ENCODE assay signal across 10 mouse cellular contexts in the genomic region with DNA sequence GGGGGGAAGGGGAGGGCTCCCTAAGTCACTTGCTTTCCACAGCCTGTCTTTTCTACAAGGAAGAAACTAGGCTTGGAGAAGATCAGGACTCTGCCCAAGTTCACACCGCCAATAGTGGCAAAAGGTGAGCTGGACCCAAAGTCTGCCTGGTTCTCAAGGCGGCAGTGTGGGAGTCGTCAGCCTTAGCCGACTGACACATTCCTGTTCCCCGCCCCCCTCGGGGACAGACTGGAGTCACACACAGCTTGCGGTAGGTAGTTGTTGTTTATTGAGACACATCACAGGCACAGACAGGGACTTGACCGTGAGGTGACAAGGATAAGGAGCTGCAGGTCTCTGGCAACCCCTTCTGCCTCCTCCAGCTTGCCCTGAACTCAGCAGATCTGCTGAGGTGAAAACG. TPM values are rescaled to one million over a fixed set of nuclear protein-coding genes. Genes with fewer than 3 reads are reported as not detected.
DNase-seq lines count a peak whose midpoint lies in the region; ATAC-seq lines count a peak whose summit lies in the region.
"Had no signal": no experiment of that assay in that cellular context is flagged by ENCODE, and none has a peak within 500 bp of the region (broad histone marks: within the 10 kb centered on the region; RNA-seq: fewer than 3 reads in every experiment).

No protein-coding gene starts in this region.

- no peak for ATAC-seq in kidney, embryonic 14.5 days (ENCODE audit: low FRiP score, low TSS enrichment)

- peak overlapping the region; percentile 51; the same call in 1 of the 2 replicates for H3K4me2 ChIP-seq in kidney, embryonic 14.5 days (replicated peaks; ENCODE audit: low read depth, low read length)

- peak; percentile 30 for DNase-seq in adrenal gland, adult 2 months
- no peak for DNase-seq in adrenal gland, adult 8-10 months
- DNase-seq in kidney, adult 11 months, result no peak
- DNase-seq in kidney, postnatal 4 days, result peak; percentile 27 to 52
- DNase-seq in spleen, postnatal 36 days (ENCODE audit: low spot score in 2 of 2), result no peak
- no peak for DNase-seq in spleen, adult 18-20 months

- no peak overlapping the region for H3K9ac ChIP-seq in kidney, embryonic 14.5 days (ENCODE audit: low read depth, low read length)
- H3K9ac ChIP-seq: neural tube, embryonic 13.5 days had no signal

- 13% methylated on average over 9 of the region's 9 CpGs for WGBS in kidney, embryonic 14.5 days

- no peaks in the 10 kb centered on the region for H3K27me3 ChIP-seq in kidney, embryonic 14.5 days (ENCODE audit: control insufficient read depth, insufficient read depth, low read length)

- no peak overlapping the region for H3K27ac ChIP-seq in kidney, embryonic 14.5 days (ENCODE audit: low read depth, low read length)
- peak overlapping the region; percentile 91 for H3K27ac ChIP-seq in brown adipose tissue, adult 24 weeks (replicated peaks; ENCODE audit: low read depth, low read length)
- H3K27ac ChIP-seq: neural tube, embryonic 13.5 days had no signal

- H3K9me3 ChIP-seq in kidney, embryonic 14.5 days (ENCODE audit: control insufficient read depth, low read length), result no peaks in the 10 kb centered on the region
- H3K9me3 ChIP-seq: neural tube, embryonic 13.5 days had no signal

- H3K4me1 ChIP-seq in kidney, embryonic 14.5 days (ENCODE audit: control insufficient read depth, insufficient read depth, low read length), result peaks cover 15% of the 10 kb centered on the region
- H3K4me1 ChIP-seq in brown adipose tissue, adult 24 weeks (ENCODE audit: control insufficient read depth, insufficient read depth, insufficient read length, low read length), result peaks cover 9% of the 10 kb centered on the region; the same call in 1 of the 2 replicates

- H3K36me3 ChIP-seq in kidney, embryonic 14.5 days (ENCODE audit: control insufficient read depth, insufficient read depth, low read length), result no peaks in the 10 kb centered on the region
- H3K36me3 ChIP-seq: neural tube, embryonic 13.5 days had no signal

- peak overlapping the region; percentile 24; the same call in 1 of the 2 replicates for H3K4me3 ChIP-seq in kidney, embryonic 14.5 days (ENCODE audit: low read length)
- H3K4me3 ChIP-seq in brown adipose tissue, adult 24 weeks (ENCODE audit: insufficient read depth, low read depth, low read length), result peak overlapping the region; percentile 34

RNA-seq across cellular contexts. Expression of a gene that starts 4.6 kb away (rescaled TPM):
- not detected for total RNA-seq in adrenal gland, adult 2 months (2021)
- 0.08 and 0.33 TPM in 2 replicates for polyA plus RNA-seq in adrenal gland, adult 2 months (2012; rRNA removed)
- total RNA-seq in adrenal gland, adult 8-10 months (2022), result not detected
- 0.11 and 0.38 TPM in 2 replicates for polyA plus RNA-seq in kidney, embryonic 14.5 days (2014; fragmentation: Nextera tagmentation; extraction: Ambion mirVana)
- polyA plus RNA-seq in brown adipose tissue, adult 24 weeks (2012; ENCODE audit: insufficient read depth, insufficient read length, missing spikeins), result not detected in 2 replicates

RNA-seq across cellular contexts. Expression of a gene that starts 11.0 kb away (rescaled TPM):
- total RNA-seq in adrenal gland, adult 2 months (2021), result 1 to 10 TPM; 1.1 to 2.3 TPM
- polyA plus RNA-seq in adrenal gland, adult 2 months (2012; rRNA removed), result 0.26 and 1.8 TPM in 2 replicates
- 1 to 10 TPM in 1 of 4 experiments, under 1 TPM in 3; 0.37 to 2.0 (median 0.57) TPM for total RNA-seq in adrenal gland, adult 8-10 months (2022)
- 0.41 and 0.49 TPM in 2 replicates for polyA plus RNA-seq in kidney, embryonic 14.5 days (2014; fragmentation: Nextera tagmentation; extraction: Ambion mirVana)
- polyA plus RNA-seq in brown adipose tissue, adult 24 weeks (2012; ENCODE audit: insufficient read depth, insufficient read length, missing spikeins), result 15.1 and 19.0 TPM in 2 replicates

RNA-seq across cellular contexts. Expression of a gene that starts 25.0 kb away (rescaled TPM):
- total RNA-seq in adrenal gland, adult 2 months (2021), result not detected
- polyA plus RNA-seq in adrenal gland, adult 2 months (2012; rRNA removed), result not detected in 2 replicates
- total RNA-seq in adrenal gland, adult 8-10 months (2022), result not detected
- not detected in 2 replicates for polyA plus RNA-seq in kidney, embryonic 14.5 days (2014; fragmentation: Nextera tagmentation; extraction: Ambion mirVana)
- polyA plus RNA-seq in brown adipose tissue, adult 24 weeks (2012; ENCODE audit: insufficient read depth, insufficient read length, missing spikeins), result not detected in 2 replicates
- polyA plus RNA-seq: neural tube, embryonic 13.5 days had no signal

RNA-seq across cellular contexts. Expression of a gene that starts 36.4 kb away (rescaled TPM):
- total RNA-seq in adrenal gland, adult 2 months (2021), result not detected
- polyA plus RNA-seq in adrenal gland, adult 2 months (2012; rRNA removed), result not detected in 2 replicates
- total RNA-seq in adrenal gland, adult 8-10 months (2022), result under 1 TPM in 2 of 4 experiments, not detected in 2; 0.29 to 0.31 TPM
- polyA plus RNA-seq in kidney, embryonic 14.5 days (2014; fragmentation: Nextera tagmentation; extraction: Ambion mirVana), result not detected in 2 replicates
- polyA plus RNA-seq in brown adipose tissue, adult 24 weeks (2012; ENCODE audit: insufficient read depth, insufficient read length, missing spikeins), result not detected in 2 replicates
- polyA plus RNA-seq: neural tube, embryonic 13.5 days; small intestine, adult 2 months had no signal

RNA-seq across cellular contexts. Expression of a gene that starts 59.6 kb away (rescaled TPM):
- not detected for total RNA-seq in adrenal gland, adult 2 months (2021)
- not detected in 2 replicates for polyA plus RNA-seq in adrenal gland, adult 2 months (2012; rRNA removed)
- total RNA-seq in adrenal gland, adult 8-10 months (2022), result not detected
- polyA plus RNA-seq in kidney, embryonic 14.5 days (2014; fragmentation: Nextera tagmentation; extraction: Ambion mirVana), result 0.06 TPM in 1 of 2 replicates, not detected in the other
- polyA plus RNA-seq in brown adipose tissue, adult 24 weeks (2012; ENCODE audit: insufficient read depth, insufficient read length, missing spikeins), result 1.1 and 2.2 TPM in 2 replicates
- polyA plus RNA-seq: small intestine, adult 2 months had no signal

Comparison
In these comparisons a context has a peak if more than half of its experiments do, and no peak if none do; other contexts are left out.
1. DNase-seq: peak in adrenal gland, adult 2 months (single experiment) and kidney, postnatal 4 days (2 of 2); none in adrenal gland, adult 8-10 months (single experiment), kidney, adult 11 months (single experiment), spleen, postnatal 36 days (0 of 2) and spleen, adult 18-20 months (0 of 2).